Mouse (Mus musculus): ENCODE data around the gene Glt28d2. TPM values are rescaled to one million over a fixed set of nuclear protein-coding genes. Genes with fewer than 3 reads are reported as not detected.
A peak's percentile ranks its signal among the peaks of the same experiment; 100 is the strongest.
"Not testable (repeated sequence)": the region's sequence is repeated elsewhere in the genome, so short reads cannot be mapped to it uniquely, and the experiment has no call there.

The Glt28d2 gene
- total RNA-seq (2021) (1 to 10 TPM; 2.0 to 2.4 TPM), polyA plus RNA-seq (2012; rRNA removed) (0.31 and 0.51 TPM in 2 replicates)
- long read RNA-seq, partial matches to known transcripts, result 0 of 4 reads
- long read RNA-seq, other reads (novel, unspliced or antisense), result 1 of 4 reads

GRCm38 (mm10) chr3:85887239-85887827, at the start of gene Glt28d2, which contains the start of gene Gm37240:
TSS of gene Glt28d2 (minus strand) at chr3:85887516.
TSS of gene Gm37240 (minus strand) at chr3:85887518.
- DNase-seq, result peak; percentile 92

DNA sequence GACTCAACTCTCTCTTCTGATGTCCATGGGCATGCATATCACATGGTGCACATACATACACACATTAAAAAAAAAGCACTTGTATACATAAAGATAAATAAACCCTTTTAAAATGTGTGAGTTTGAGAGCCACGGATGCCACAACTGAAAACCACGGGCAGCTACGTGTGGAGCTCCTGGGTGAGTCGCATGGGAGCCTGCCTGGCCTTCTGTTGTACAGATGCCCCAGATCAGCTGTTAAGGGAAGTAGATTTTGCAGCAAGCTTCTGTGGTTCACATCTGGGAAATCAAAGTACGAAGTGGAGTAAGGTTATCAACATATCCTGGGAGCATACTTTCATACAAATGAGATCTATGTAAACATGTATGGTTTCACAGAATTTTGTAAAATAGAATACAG, 46.3 kb upstream of the Glt28d2 start:
- DNase-seq, result no peak

DNA sequence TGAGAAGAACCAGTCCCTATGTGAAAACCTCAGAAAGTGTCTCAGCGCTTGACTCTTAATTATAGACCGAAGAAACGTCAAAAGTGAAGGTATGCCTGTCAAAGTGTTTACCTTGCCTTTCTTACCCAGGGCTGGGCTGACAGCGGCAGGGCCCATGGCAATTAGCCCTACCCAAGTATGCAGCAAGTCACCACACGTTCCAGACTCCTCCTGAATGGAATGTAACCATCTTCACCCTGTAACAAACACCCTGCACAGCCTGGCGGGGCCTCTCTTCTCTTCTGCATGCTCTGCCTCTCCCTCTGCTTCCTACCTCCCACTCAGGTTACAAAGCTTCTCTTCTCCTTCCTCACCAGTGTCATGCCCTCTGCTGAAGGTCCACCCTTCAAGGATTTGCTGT, 44.5 kb upstream of the Glt28d2 start:
- DNase-seq, result no peak

DNA sequence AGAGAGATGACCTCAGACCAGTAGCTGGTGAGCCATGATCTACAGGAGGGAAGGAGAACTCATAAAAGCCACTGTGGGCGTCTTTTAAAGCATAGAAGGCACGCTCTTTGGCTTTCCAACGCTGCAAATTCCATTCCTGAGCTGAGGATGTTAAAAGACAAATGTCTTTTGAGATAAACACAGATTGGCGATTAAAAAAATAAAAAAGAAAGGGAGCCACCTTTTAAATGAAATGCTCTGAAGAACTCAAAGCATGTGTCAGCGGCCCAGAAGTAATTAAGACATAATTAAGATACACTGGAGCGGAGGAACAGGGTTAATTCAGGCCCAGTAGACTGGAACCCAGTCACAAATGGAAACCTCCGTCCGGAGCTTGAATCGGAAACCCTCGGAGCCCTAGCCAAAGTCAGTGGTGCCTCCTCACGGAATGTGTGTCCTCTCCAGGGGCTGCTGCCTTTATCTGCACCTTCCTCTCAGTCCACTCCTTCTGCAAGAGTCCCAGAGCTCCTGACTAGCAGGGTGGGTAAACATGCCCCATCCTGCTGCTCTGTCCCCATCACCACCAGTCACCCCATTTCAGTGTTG, 43.4 kb upstream of the Glt28d2 start:
- no peak for DNase-seq

DNA sequence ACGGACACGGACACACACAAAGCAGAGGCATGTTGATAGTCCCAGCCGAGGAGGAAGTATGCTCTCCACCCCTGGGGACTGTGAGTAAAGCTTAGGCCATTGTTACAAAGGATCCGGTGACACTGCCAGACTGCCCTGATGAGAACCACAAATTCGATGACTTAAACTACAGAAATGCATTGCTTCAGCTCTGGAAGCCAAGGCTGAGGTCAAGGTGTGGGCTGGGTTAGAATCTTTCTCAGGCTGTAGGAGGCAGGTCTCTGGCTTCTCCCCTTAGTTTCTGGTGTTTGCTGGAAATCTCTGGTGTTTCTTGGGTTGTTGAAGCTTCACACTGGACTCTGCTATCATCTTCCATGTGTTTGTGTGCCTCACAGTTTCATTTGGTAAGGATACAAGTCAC, 42.4 kb upstream of the Glt28d2 start:
- DNase-seq, result peak; percentile 61

DNA sequence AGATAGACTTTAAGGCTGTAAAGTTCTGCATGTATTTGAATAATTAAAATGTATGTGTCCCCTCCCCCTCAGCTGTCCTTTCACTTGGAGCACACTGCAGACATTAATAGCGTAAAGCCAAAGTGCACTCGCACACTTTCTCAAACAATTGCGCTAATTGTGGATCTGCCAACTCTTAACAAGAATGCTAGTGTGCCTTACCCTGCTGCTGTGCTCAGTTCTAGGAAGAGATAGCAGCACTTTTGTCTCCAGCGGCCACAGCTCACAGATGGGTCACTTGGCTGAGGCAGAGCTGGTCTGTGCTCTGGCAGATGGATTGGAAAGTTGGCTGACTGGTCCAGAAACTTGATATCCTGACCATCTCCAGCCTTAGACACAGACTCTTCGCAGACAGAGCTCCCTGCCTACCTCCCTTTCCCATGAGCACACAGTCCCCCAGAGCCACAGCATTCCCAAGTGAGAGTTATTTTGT, 40.9 kb upstream of the Glt28d2 start:
- no peak for DNase-seq

- DNase-seq, result no peak
Observed at GRCm38 (mm10) chr3:85927296-85927695, 40.0 kb upstream of the Glt28d2 start.

- peak; percentile 80 for DNase-seq
Observed at GRCm38 (mm10) chr3:85923954-85924945, 36.9 kb upstream of the Glt28d2 start.

GRCm38 (mm10) chr3:85923343-85923742, 36.0 kb upstream of the Glt28d2 start:
- no peak for DNase-seq

- peak; percentile 89 for DNase-seq
Observed at GRCm38 (mm10) chr3:85922331-85922730, 35.0 kb upstream of the Glt28d2 start.

DNA sequence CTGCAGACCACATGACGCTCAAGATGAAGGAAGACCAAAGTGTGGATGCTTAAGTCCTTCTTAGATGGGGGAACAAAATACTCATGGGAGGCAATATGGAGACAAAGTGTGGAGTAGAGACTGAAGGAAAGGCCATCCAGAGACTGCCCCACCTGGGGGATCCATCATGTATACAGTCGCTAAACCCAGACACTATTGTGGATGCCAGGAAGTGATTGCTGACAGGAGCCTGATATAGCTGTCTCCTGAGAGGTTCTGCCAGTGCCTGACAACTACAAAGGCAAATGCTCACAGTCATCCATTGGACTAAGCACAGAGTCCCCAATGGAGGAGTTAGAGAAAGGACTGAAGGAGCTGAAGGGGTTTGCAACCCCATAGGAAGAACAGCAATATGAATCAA, 33.4 kb upstream of the Glt28d2 start:
- DNase-seq, result not testable (repeated sequence)

DNA sequence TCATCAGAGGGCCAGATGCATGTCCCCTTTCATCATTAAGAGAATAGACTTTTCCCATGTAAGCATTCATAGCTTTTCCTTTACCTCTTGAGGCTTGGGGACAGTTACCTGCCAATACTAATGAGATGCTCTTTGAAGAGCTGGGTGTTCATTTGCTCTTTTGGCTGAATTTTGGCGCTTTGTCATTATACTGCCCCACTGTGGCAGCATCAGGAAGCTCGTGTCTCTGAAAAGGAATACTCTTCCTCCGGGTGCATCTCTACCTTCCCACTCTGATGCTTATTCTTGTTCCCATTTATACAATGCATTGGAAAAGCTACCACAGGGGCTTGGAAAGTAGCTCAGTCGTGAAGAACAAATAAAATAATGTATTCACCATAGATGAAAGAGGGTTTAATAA, 30.3 kb upstream of the Glt28d2 start:
- DNase-seq, result peak; percentile 29

DNA sequence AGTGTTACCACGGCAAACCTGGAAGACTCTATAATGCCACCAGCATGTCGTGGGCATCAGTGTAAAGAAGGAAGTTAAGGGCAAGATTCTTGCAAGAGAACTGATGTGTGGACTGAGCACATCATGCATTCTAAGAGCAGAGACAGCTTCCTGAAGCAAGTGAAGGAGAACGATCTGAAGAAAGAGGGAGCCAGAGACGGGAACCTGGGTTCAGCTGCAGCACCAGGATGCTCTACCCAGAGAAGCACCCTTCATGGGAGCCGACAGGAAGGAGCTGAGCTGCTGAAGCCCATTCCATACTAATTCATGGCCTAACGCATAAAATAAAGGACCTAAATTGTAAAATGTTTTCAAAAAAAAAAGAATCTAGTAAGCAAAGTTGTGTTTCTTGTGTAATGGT, 27.5 kb upstream of the Glt28d2 start:
- no peak for DNase-seq

DNA sequence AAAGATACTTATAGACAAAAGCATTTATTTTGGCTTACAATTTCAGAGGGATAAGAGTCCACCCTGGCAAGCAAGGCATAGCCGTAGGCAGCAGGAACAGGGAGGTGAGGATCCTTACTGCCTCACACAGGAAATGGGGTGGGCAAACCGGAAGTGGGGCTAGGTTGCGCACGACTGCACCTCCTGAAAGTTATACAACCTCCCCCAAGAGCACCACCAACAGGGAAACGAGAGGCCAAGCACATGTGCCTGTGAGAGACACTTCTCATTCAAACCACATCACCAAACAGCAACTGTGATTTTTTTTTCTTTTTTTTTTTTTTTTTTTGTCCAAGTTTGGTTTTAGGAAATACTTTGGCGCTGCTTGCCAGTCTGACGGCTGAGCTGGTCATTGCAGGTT, 19.8 kb upstream of the Glt28d2 start:
- no peak for DNase-seq

DNA sequence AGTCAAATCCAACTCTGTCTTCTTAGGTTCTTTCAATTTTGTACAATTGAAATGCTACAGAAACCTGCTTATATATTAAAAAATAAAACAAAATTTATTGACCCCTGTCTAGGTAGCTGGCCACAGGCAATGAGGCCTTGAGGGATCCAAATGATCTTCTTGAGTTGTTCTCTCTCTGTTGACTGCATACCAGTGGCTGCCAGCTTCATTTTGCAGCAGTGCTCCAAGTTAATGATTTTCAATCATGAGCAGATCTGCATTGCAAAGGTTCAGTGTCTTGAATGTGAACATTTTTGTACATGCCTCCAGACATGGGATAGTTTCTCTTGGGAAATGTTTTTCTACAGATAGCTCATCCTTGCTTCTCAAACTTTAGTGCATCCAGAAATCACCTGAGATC, 17.1 kb upstream of the Glt28d2 start:
- DNase-seq, result no peak

DNA sequence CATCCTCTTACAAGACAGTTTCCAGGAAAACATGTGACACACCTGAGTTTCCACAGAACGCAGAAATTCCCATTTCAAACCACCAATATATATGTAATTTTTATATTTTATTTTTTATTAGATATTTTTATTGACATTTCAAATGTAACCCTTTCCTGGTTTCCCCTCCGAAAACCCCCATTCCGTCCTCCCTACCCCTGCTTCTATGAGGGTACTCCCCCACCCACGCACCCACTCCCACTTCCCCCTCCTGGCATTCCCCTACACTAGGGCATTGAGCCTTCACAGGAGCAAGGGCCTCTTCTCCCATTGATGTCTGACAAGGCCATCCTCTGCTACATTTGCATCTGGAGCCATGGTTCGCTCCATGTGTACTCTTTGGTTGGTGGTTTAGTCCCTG, 7.7 kb upstream of the Glt28d2 start:
- DNase-seq, result no peak

DNA sequence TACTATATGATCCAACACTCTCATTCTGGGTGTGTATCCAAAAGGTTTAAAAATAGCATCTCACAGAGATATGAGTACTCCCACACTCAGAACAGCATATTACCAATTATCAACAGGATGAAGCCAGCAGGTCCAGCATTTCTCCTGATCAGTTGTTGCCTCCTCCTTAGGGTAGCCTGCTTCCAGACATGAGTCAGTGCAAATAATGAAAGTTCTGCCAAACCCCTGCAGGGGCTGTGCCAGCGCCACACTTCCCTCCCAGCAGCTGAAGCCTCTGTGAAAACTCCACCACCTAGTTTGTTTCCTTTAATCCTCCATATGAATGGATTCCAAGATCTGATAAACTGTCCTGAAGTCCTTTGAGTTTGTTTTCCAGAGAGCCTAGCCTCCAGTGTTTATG, 4.3 kb upstream of the Glt28d2 start:
- no peak for DNase-seq

- DNase-seq, result peak; percentile 31
Observed at GRCm38 (mm10) chr3:85888221-85888671, 930 bp upstream of the Glt28d2 start.

- peak; percentile 51 for DNase-seq
Observed at GRCm38 (mm10) chr3:85886636-85887238, 579 bp downstream of the Glt28d2 start.

DNA sequence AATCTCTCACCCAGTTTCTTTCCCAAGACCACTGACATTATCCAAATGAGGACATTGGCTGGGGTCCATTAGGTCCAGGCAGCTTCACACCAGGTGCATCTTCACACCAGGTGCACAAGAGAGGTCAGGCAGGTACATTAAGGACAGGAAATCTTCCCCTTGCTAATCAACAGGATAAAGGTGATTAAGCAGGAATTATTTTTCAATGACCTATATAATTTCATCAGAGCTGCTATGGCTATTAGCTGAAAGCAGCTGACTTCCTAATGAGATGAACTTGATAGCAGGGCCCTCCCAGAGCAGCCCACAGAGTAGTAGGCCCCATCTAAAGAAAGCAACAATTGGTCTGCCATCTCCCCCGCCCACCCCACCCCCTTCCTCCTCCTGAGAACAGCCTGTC, 1.4 kb downstream of the Glt28d2 start:
- DNase-seq, result no peak

DNA sequence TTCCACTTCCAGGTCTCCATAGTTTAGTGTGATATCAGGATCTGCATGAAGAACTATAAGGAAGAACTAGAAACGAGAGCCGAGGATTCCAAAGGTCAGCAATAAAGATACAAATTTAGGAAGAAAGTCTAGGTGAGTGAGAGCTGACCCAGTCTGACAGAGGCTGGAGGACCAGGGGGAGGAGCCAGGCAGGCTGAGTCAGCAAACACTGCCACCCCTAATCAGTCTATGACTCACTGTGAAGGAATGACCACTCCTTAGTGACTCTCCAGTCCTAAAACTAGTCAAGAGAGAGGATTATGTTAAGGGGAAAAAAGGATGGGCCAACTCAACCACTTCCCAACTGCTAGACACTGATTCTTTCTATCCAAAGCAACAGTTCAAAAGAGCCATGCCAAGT, 6.6 kb downstream of the Glt28d2 start:
- peak; percentile 84 for DNase-seq

GRCm38 (mm10) chr3:85880068-85880467, 7.2 kb downstream of the Glt28d2 start:
- no peak for DNase-seq
